Mouse (Mus musculus): ENCODE data around the gene Tlr4. TPM values are rescaled to one million over a fixed set of nuclear protein-coding genes. Genes with fewer than 3 reads are reported as not detected.

Gene Tlr4
- polyA plus RNA-seq, 1 experiment from 2014 or later, result 2.9 TPM

GRCm38 (mm10) chr4:66919630-66920372 lies 92.4 kb downstream of the Tlr4 start:
- Histone ChIP-seq H3K9ac (ENCODE audit: low read depth, low read length) (no peak overlapping the region), H3K27ac (replicated peaks; ENCODE audit: low read depth, low read length) (no peak overlapping the region), H3K4me3 (ENCODE audit: low read depth, low read length) (no peak overlapping the region), H3K4me1 (ENCODE audit: control insufficient read depth, insufficient read depth, low read length) (no peaks in the 10 kb centered on the region), H3K4me2 (ENCODE audit: low read depth, low read length) (no peak overlapping the region), H3K36me3 (ENCODE audit: control insufficient read depth, insufficient read depth, low read length) (no peaks in the 10 kb centered on the region), H3K9me3 (ENCODE audit: control insufficient read depth, low read length) (no peaks in the 10 kb centered on the region), H3K27me3 (replicated peaks; ENCODE audit: control insufficient read depth, insufficient read depth, low read length) (no peaks in the 10 kb centered on the region)
- ATAC-seq (ENCODE audit: low read depth) (no peak), DNase-seq (ENCODE audit: low spot score) (no peak)
- 78% methylated on average over 3 of the region's 3 CpGs for WGBS

DNA sequence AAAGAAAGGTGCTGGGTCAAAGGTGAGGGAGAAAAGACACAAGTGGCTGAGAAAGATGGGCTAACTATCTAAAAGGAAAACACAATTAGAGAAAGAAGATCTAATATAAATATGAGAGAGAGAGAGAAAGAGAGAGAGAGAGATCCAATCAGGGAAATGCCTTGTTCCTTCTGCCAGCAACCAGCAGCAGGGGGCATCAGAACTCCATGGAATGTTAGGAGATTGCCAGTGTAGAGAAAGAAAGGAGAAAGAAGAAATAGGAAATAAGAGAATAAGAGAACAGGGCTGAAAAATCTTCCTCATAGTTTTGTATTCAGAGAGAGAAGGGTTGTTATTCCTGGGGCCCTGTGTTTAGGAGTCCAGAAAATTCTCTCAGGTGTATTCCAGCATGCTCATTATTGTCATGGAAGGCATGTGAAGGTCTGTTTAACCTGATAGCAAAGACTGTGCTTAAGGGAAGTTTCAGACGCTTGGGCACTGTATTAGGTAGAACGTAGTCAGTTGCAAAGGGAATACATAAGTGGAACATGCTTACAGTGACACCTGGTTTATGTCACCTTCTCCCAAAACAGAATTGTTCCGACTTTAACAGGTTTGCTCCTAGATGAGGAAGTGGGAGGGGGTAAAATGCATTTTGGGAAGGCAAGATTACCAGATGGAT lies 96.4 kb downstream of the Tlr4 start:
- H3K27me3 ChIP-seq (replicated peaks; ENCODE audit: control insufficient read depth, insufficient read depth, low read length), result no peaks in the 10 kb centered on the region
- no peak overlapping the region for H3K9ac ChIP-seq (ENCODE audit: low read depth, low read length)
- H3K4me1 ChIP-seq (ENCODE audit: control insufficient read depth, insufficient read depth, low read length), result no peaks in the 10 kb centered on the region
- no peaks in the 10 kb centered on the region for H3K9me3 ChIP-seq (ENCODE audit: control insufficient read depth, low read length)
- no peak overlapping the region for H3K4me3 ChIP-seq (ENCODE audit: low read depth, low read length)
- no peaks in the 10 kb centered on the region for H3K36me3 ChIP-seq (ENCODE audit: control insufficient read depth, insufficient read depth, low read length)
- ATAC-seq (ENCODE audit: low read depth) (no peak), DNase-seq (ENCODE audit: low spot score) (peak; percentile 50)
- no peak overlapping the region for H3K4me2 ChIP-seq (ENCODE audit: low read depth, low read length)
- no peak overlapping the region for H3K27ac ChIP-seq (replicated peaks; ENCODE audit: low read depth, low read length)
- 60% methylated on average over 3 of the region's 3 CpGs for WGBS

DNA sequence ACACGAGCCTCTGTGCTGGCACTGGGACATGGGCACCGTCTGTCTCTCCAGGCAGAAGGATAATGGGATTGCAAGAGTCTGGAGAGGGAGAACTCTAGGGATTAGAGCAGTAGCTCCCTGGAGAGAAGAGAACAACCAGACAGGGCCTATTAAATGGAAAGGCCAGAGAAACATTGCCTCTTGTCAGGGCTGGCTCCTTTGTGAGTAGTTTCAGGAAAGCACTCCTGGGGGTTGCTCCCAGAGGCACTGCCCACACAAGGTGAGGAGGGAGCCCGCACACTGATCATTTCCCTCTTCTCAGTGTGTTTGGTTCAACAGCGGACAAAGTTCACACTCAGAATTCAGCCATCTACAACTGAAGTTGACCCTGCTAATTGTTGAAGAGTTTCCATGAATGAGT lies 98.7 kb downstream of the Tlr4 start:
- DNase-seq (ENCODE audit: low spot score), result peak; percentile 19
- Histone ChIP-seq H3K4me2 (ENCODE audit: low read depth, low read length) (no peak overlapping the region), H3K4me1 (ENCODE audit: control insufficient read depth, insufficient read depth, low read length) (no peaks in the 10 kb centered on the region), H3K9ac (ENCODE audit: low read depth, low read length) (no peak overlapping the region), H3K27ac (replicated peaks; ENCODE audit: low read depth, low read length) (no peak overlapping the region), H3K4me3 (ENCODE audit: low read depth, low read length) (no peak overlapping the region), H3K27me3 (replicated peaks; ENCODE audit: control insufficient read depth, insufficient read depth, low read length) (no peaks in the 10 kb centered on the region), H3K9me3 (ENCODE audit: control insufficient read depth, low read length) (no peaks in the 10 kb centered on the region), H3K36me3 (ENCODE audit: control insufficient read depth, insufficient read depth, low read length) (no peaks in the 10 kb centered on the region)
- 48% methylated on average over 4 of the region's 4 CpGs for WGBS
- ATAC-seq (ENCODE audit: low read depth), result peak; percentile 60; the same call in 1 of the 2 replicates

- ATAC-seq (ENCODE audit: low read depth) (no peak), DNase-seq (ENCODE audit: low spot score) (no peak)
- H3K4me3 ChIP-seq (ENCODE audit: low read depth, low read length), result no peak overlapping the region
- H3K9me3 ChIP-seq (ENCODE audit: control insufficient read depth, low read length), result no peaks in the 10 kb centered on the region
- no peak overlapping the region for H3K9ac ChIP-seq (ENCODE audit: low read depth, low read length)
- H3K4me1 ChIP-seq (ENCODE audit: control insufficient read depth, insufficient read depth, low read length), result no peaks in the 10 kb centered on the region
- no peak overlapping the region for H3K4me2 ChIP-seq (ENCODE audit: low read depth, low read length)
- H3K27ac ChIP-seq (replicated peaks; ENCODE audit: low read depth, low read length), result no peak overlapping the region
- H3K36me3 ChIP-seq (ENCODE audit: control insufficient read depth, insufficient read depth, low read length), result no peaks in the 10 kb centered on the region
- H3K27me3 ChIP-seq (replicated peaks; ENCODE audit: control insufficient read depth, insufficient read depth, low read length), result no peaks in the 10 kb centered on the region
- 67% methylated on average over 2 of the region's 2 CpGs for WGBS
These were observed 100.2 kb downstream of the Tlr4 start for GRCm38 (mm10) chr4:66927537-66928088.

DNA sequence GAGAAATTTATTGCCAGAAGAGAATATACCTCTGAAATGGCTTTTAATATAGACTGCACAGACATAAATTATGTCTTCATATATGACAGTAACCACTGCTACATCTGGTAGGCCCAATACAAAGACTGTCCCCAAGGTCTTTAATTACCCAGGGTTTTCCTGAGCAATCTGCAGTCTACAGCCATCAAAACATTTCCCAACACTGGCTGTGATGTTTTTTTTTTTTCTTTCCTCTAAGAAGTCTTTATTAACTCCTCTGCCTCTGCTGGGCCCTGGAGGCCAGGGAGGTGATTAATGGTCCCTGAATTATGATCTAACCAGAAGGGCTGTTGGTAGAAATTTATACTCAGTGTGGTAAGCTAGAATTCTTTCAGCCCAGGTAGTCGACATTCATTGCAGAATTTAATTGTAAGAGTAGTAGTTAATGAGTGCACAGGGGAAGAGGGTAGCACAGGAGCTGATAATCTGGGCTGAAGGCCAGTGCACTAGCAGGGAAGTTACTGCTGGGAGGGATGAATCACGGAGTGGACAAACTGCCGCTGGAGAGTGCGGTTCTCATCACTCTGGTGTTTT lies 111.2 kb downstream of the Tlr4 start:
- H3K4me1 ChIP-seq (ENCODE audit: control insufficient read depth, insufficient read depth, low read length), result no peaks in the 10 kb centered on the region
- H3K9me3 ChIP-seq (ENCODE audit: control insufficient read depth, low read length), result no peaks in the 10 kb centered on the region
- H3K4me2 ChIP-seq (ENCODE audit: low read depth, low read length), result no peak overlapping the region
- H3K9ac ChIP-seq (ENCODE audit: low read depth, low read length), result no peak overlapping the region
- ATAC-seq (ENCODE audit: low read depth) (peak; percentile 57), DNase-seq (ENCODE audit: low spot score) (no peak)
- H3K4me3 ChIP-seq (ENCODE audit: low read depth, low read length), result no peak overlapping the region
- H3K36me3 ChIP-seq (ENCODE audit: control insufficient read depth, insufficient read depth, low read length), result no peaks in the 10 kb centered on the region
- no peaks in the 10 kb centered on the region for H3K27me3 ChIP-seq (replicated peaks; ENCODE audit: control insufficient read depth, insufficient read depth, low read length)
- no peak overlapping the region for H3K27ac ChIP-seq (replicated peaks; ENCODE audit: low read depth, low read length)
- 66% methylated on average over 4 of the region's 4 CpGs for WGBS

DNA sequence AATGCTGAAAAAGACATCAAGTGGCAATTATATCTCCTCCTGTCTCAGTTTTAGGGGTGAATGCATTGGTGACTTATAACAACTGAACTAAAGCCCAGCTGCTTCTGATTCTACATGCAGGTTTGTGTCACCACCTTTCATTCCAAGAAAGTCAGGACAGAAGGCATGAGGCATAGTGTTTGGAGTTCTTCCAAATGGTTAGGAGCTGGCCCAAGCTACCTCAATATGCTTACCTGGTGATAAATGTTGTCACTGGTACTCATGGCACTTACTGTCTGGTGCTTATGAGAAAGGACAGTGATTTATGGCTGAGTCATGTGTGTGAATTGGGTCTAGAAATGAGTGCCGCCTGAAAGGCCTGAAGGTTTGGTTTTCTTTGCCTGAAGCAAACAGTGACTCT lies 114.5 kb downstream of the Tlr4 start:
- H3K36me3 ChIP-seq (ENCODE audit: control insufficient read depth, insufficient read depth, low read length), result no peaks in the 10 kb centered on the region
- H3K9me3 ChIP-seq (ENCODE audit: control insufficient read depth, low read length), result no peaks in the 10 kb centered on the region
- no peak overlapping the region for H3K4me2 ChIP-seq (ENCODE audit: low read depth, low read length)
- H3K9ac ChIP-seq (ENCODE audit: low read depth, low read length), result no peak overlapping the region
- ATAC-seq (ENCODE audit: low read depth) (no peak), DNase-seq (ENCODE audit: low spot score) (no peak)
- WGBS, result 61% methylated on average over 1 of the region's 1 CpGs
- H3K27ac ChIP-seq (replicated peaks; ENCODE audit: low read depth, low read length), result no peak overlapping the region
- H3K27me3 ChIP-seq (replicated peaks; ENCODE audit: control insufficient read depth, insufficient read depth, low read length), result no peaks in the 10 kb centered on the region
- no peak overlapping the region for H3K4me3 ChIP-seq (ENCODE audit: low read depth, low read length)
- no peaks in the 10 kb centered on the region for H3K4me1 ChIP-seq (ENCODE audit: control insufficient read depth, insufficient read depth, low read length)

- H3K27me3 ChIP-seq (replicated peaks; ENCODE audit: control insufficient read depth, insufficient read depth, low read length), result no peaks in the 10 kb centered on the region
- no peaks in the 10 kb centered on the region for H3K4me1 ChIP-seq (ENCODE audit: control insufficient read depth, insufficient read depth, low read length)
- ATAC-seq (ENCODE audit: low read depth) (no peak), DNase-seq (ENCODE audit: low spot score) (no peak)
- no peaks in the 10 kb centered on the region for H3K36me3 ChIP-seq (ENCODE audit: control insufficient read depth, insufficient read depth, low read length)
- H3K9me3 ChIP-seq (ENCODE audit: control insufficient read depth, low read length), result no peaks in the 10 kb centered on the region
- no peak overlapping the region for H3K4me2 ChIP-seq (ENCODE audit: low read depth, low read length)
- H3K4me3 ChIP-seq (ENCODE audit: low read depth, low read length), result no peak overlapping the region
- no peak overlapping the region for H3K9ac ChIP-seq (ENCODE audit: low read depth, low read length)
- no peak overlapping the region for H3K27ac ChIP-seq (replicated peaks; ENCODE audit: low read depth, low read length)
These were observed 116.3 kb downstream of the Tlr4 start for GRCm38 (mm10) chr4:66943699-66944098.

- Histone ChIP-seq H3K4me1 (ENCODE audit: control insufficient read depth, insufficient read depth, low read length) (no peaks in the 10 kb centered on the region), H3K4me3 (ENCODE audit: low read depth, low read length) (no peak overlapping the region), H3K4me2 (ENCODE audit: low read depth, low read length) (no peak overlapping the region), H3K9ac (ENCODE audit: low read depth, low read length) (no peak overlapping the region), H3K9me3 (ENCODE audit: control insufficient read depth, low read length) (no peaks in the 10 kb centered on the region), H3K36me3 (ENCODE audit: control insufficient read depth, insufficient read depth, low read length) (no peaks in the 10 kb centered on the region), H3K27me3 (replicated peaks; ENCODE audit: control insufficient read depth, insufficient read depth, low read length) (no peaks in the 10 kb centered on the region), H3K27ac (replicated peaks; ENCODE audit: low read depth, low read length) (no peak overlapping the region)
- no peak for DNase-seq (ENCODE audit: low spot score)
- 22% methylated on average over 1 of the region's 1 CpGs for WGBS
- ATAC-seq (ENCODE audit: low read depth), result no peak
These were observed 120.3 kb downstream of the Tlr4 start for GRCm38 (mm10) chr4:66947657-66948056.
